29 mouse cellular contexts compared by ENCODE assay signal in genomic region chr8:107578541-107578940, GRCm38 (mm10). TPM values are rescaled to one million over a fixed set of nuclear protein-coding genes. Genes with fewer than 3 reads are reported as not detected.
DNase-seq lines count a peak whose midpoint lies in the region; ATAC-seq and TF ChIP-seq lines count a peak whose summit lies in the region.
"Had no signal": no experiment of that assay in that cellular context is flagged by ENCODE, and none has a peak within 500 bp of the region (broad histone marks: within the 10 kb centered on the region; RNA-seq: fewer than 3 reads in every experiment).

No protein-coding gene starts in this region.

- H3K9me3 ChIP-seq in forebrain, embryonic 11.5 days (ENCODE audit: control insufficient read depth, low read length) = no peaks in the 10 kb centered on the region
- H3K9me3 ChIP-seq in forebrain, embryonic 14.5 days (replicated peaks; ENCODE audit: control insufficient read depth, low read length) = no peaks in the 10 kb centered on the region
- H3K9me3 ChIP-seq in liver, embryonic 12.5 days (replicated peaks) = no peaks in the 10 kb centered on the region
- no peaks in the 10 kb centered on the region for H3K9me3 ChIP-seq in liver, postnatal 0 days (ENCODE audit: low read length)
- no peaks in the 10 kb centered on the region for H3K9me3 ChIP-seq in hindbrain, postnatal 0 days (ENCODE audit: low read length)
- H3K9me3 ChIP-seq: forebrain, embryonic 13.5 days; G1E; heart, embryonic 15.5 days; hindbrain, embryonic 12.5 days; limb, embryonic 10.5 days; limb, embryonic 15.5 days; lung, embryonic 15.5 days had no signal

- peaks cover 29% of the 10 kb centered on the region; the same call in 1 of the 2 replicates for H3K36me3 ChIP-seq in forebrain, embryonic 11.5 days (ENCODE audit: control insufficient read depth, insufficient read depth, low read length)
- H3K36me3 ChIP-seq in forebrain, embryonic 14.5 days (ENCODE audit: control insufficient read depth, insufficient read depth, low read length) = peaks cover 59% of the 10 kb centered on the region
- peaks cover 59% of the 10 kb centered on the region for H3K36me3 ChIP-seq in liver, embryonic 12.5 days
- peaks cover 40% of the 10 kb centered on the region for H3K36me3 ChIP-seq in liver, postnatal 0 days (replicated peaks; ENCODE audit: insufficient read depth, low read length)
- peaks cover 43% of the 10 kb centered on the region for H3K36me3 ChIP-seq in hindbrain, postnatal 0 days (ENCODE audit: insufficient read depth, low read length)

- 0 out of 2 replicates have a peak, but pooled peaks have one; percentile 9 for TF ChIP-seq POLR2A in cortical plate, adult 2 months (IDR thresholded peaks at IDR 0.05; ENCODE audit: extremely low read depth, insufficient read depth, low read length)

- H3K4me3 ChIP-seq in forebrain, embryonic 11.5 days (ENCODE audit: low read depth, low read length) = no peak overlapping the region
- H3K4me3 ChIP-seq in forebrain, embryonic 14.5 days (ENCODE audit: low read depth, low read length) = no peak overlapping the region
- H3K4me3 ChIP-seq in liver, embryonic 12.5 days = no peak overlapping the region
- H3K4me3 ChIP-seq in liver, postnatal 0 days (ENCODE audit: low read depth, low read length) = no peak overlapping the region
- no peak overlapping the region for H3K4me3 ChIP-seq in cortical plate, adult 2 months (ENCODE audit: insufficient read depth, low read length)
- H3K4me3 ChIP-seq in hindbrain, postnatal 0 days (ENCODE audit: low read length) = no peak overlapping the region
- H3K4me3 ChIP-seq: erythroblast, embryonic 14.5 days; forebrain, embryonic 13.5 days; gastrocnemius, adult 2 months; heart, embryonic 15.5 days; hindbrain, embryonic 12.5 days; limb, embryonic 10.5 days; limb, embryonic 15.5 days; lung, embryonic 15.5 days had no signal

- no peak for TF ChIP-seq CTCF in liver, postnatal 0 days (IDR thresholded peaks at IDR 0.05; ENCODE audit: low read depth)
- TF ChIP-seq CTCF in cortical plate, adult 2 months (IDR thresholded peaks at IDR 0.05; ENCODE audit: extremely low read depth, insufficient read depth, low read length) = no peak
- no peak for TF ChIP-seq CTCF in hindbrain, postnatal 0 days (IDR thresholded peaks at IDR 0.05; ENCODE audit: low read depth)

- H3K27ac ChIP-seq in forebrain, embryonic 11.5 days (ENCODE audit: low read depth, low read length) = no peak overlapping the region
- no peak overlapping the region for H3K27ac ChIP-seq in forebrain, embryonic 14.5 days (ENCODE audit: low read depth, low read length)
- peak overlapping the region; percentile 85 for H3K27ac ChIP-seq in liver, embryonic 12.5 days
- H3K27ac ChIP-seq in liver, postnatal 0 days (ENCODE audit: low read depth) = no peak overlapping the region
- no peak overlapping the region for H3K27ac ChIP-seq in cortical plate, adult 2 months (ENCODE audit: insufficient read depth, low read length)
- no peak overlapping the region for H3K27ac ChIP-seq in hindbrain, postnatal 0 days
- H3K27ac ChIP-seq: forebrain, embryonic 13.5 days; gastrocnemius, adult 2 months; heart, embryonic 15.5 days; hindbrain, embryonic 12.5 days; limb, embryonic 10.5 days; limb, embryonic 15.5 days; lung, embryonic 15.5 days; stomach, postnatal 0 days had no signal

- H3K9ac ChIP-seq in forebrain, embryonic 11.5 days (ENCODE audit: low read length) = no peak overlapping the region
- H3K9ac ChIP-seq in forebrain, embryonic 14.5 days (ENCODE audit: low read length) = no peak overlapping the region
- H3K9ac ChIP-seq in liver, embryonic 12.5 days = no peak overlapping the region
- H3K9ac ChIP-seq in liver, postnatal 0 days (replicated peaks) = no peak overlapping the region
- no peak overlapping the region for H3K9ac ChIP-seq in hindbrain, postnatal 0 days (replicated peaks; ENCODE audit: low read length)
- H3K9ac ChIP-seq: forebrain, embryonic 13.5 days; heart, embryonic 15.5 days; hindbrain, embryonic 12.5 days; limb, embryonic 15.5 days; lung, embryonic 15.5 days had no signal

- no peak for ATAC-seq in forebrain, embryonic 11.5 days (replicated peaks; ENCODE audit: low FRiP score)
- ATAC-seq in forebrain, embryonic 14.5 days = no peak
- no peak for ATAC-seq in liver, embryonic 12.5 days
- no peak for ATAC-seq in liver, postnatal 0 days
- ATAC-seq in megakaryocyte-erythroid progenitor cell, adult 5-6 weeks (replicated peaks; ENCODE audit: low FRiP score, low TSS enrichment, poor library complexity, severe bottlenecking) = 0 out of 2 replicates have a peak, but pooled peaks have one; percentile 3
- ATAC-seq in hindbrain, postnatal 0 days = no peak
- ATAC-seq: forebrain, embryonic 13.5 days; intestine, postnatal 0 days; midbrain, embryonic 16.5 days; Patski had no signal

- H3K4me1 ChIP-seq in forebrain, embryonic 11.5 days (replicated peaks; ENCODE audit: control insufficient read depth, insufficient read depth, low read length) = no peaks in the 10 kb centered on the region
- peaks cover 4% of the 10 kb centered on the region; the same call in 1 of the 2 replicates for H3K4me1 ChIP-seq in forebrain, embryonic 14.5 days (ENCODE audit: control insufficient read depth, insufficient read depth, low read length)
- H3K4me1 ChIP-seq in liver, embryonic 12.5 days = peaks cover 25% of the 10 kb centered on the region
- H3K4me1 ChIP-seq in liver, postnatal 0 days (ENCODE audit: insufficient read depth) = peaks cover 4% of the 10 kb centered on the region; the same call in 1 of the 2 replicates
- peaks cover 2% of the 10 kb centered on the region; the same call in 1 of the 2 replicates for H3K4me1 ChIP-seq in cortical plate, adult 2 months (ENCODE audit: control insufficient read depth, insufficient read depth, low read length)
- no peaks in the 10 kb centered on the region for H3K4me1 ChIP-seq in hindbrain, postnatal 0 days (ENCODE audit: insufficient read depth, low read length)

- H3K4me2 ChIP-seq in forebrain, embryonic 11.5 days (ENCODE audit: low read depth, low read length, severe bottlenecking) = no peak overlapping the region
- H3K4me2 ChIP-seq in forebrain, embryonic 14.5 days (ENCODE audit: low read length) = no peak overlapping the region
- H3K4me2 ChIP-seq in liver, embryonic 12.5 days = no peak overlapping the region
- no peak overlapping the region for H3K4me2 ChIP-seq in liver, postnatal 0 days (ENCODE audit: low read depth, low read length)
- H3K4me2 ChIP-seq in hindbrain, postnatal 0 days (ENCODE audit: low read depth, low read length) = no peak overlapping the region
- H3K4me2 ChIP-seq: forebrain, embryonic 13.5 days; heart, embryonic 15.5 days; hindbrain, embryonic 12.5 days; limb, embryonic 15.5 days; lung, embryonic 15.5 days; midbrain, embryonic 11.5 days had no signal

- WGBS in forebrain, embryonic 11.5 days = 90% methylated on average over 8 of the region's 8 CpGs
- WGBS in forebrain, embryonic 14.5 days = 89% methylated on average over 8 of the region's 8 CpGs
- WGBS in liver, embryonic 12.5 days (ENCODE audit: insufficient replicate concordance) = 68% methylated on average over 8 of the region's 8 CpGs
- WGBS in liver, postnatal 0 days (ENCODE audit: insufficient replicate concordance) = 71% methylated on average over 8 of the region's 8 CpGs
- 83% methylated on average over 8 of the region's 8 CpGs for WGBS in hindbrain, postnatal 0 days

- DNase-seq in forebrain, embryonic 11.5 days (ENCODE audit: low spot score) = peak; percentile 42
- no peak for DNase-seq in forebrain, embryonic 14.5 days (ENCODE audit: low spot score)
- no peak for DNase-seq in liver, postnatal 0 days
- DNase-seq in urinary bladder, postnatal 36 days (ENCODE audit: low spot score in 2 of 2) = no peak
- no peak for DNase-seq in hindbrain, postnatal 0 days (ENCODE audit: low spot score)
- DNase-seq: adrenal gland, postnatal 14 days; cerebellum, adult 18-20 months; cerebellum, postnatal 10 days; gastrocnemius, adult 2 months; kidney, postnatal 14 days; layer of hippocampus, adult 9-11 months; right cerebral cortex, postnatal 4 days; thymus, postnatal 14 days had no signal

- TF ChIP-seq EP300 in liver, postnatal 0 days (IDR thresholded peaks at IDR 0.05; ENCODE audit: low read depth) = no peak

- no peaks in the 10 kb centered on the region for H3K27me3 ChIP-seq in forebrain, embryonic 11.5 days (ENCODE audit: control insufficient read depth, insufficient read depth, low read length)
- no peaks in the 10 kb centered on the region for H3K27me3 ChIP-seq in forebrain, embryonic 14.5 days (replicated peaks; ENCODE audit: control insufficient read depth, insufficient read depth, low read length)
- no peaks in the 10 kb centered on the region for H3K27me3 ChIP-seq in liver, embryonic 12.5 days (replicated peaks)
- H3K27me3 ChIP-seq in liver, postnatal 0 days (ENCODE audit: insufficient read depth, low read length) = no peaks in the 10 kb centered on the region
- H3K27me3 ChIP-seq in hindbrain, postnatal 0 days (ENCODE audit: insufficient read depth, low read length) = no peaks in the 10 kb centered on the region
- H3K27me3 ChIP-seq: forebrain, embryonic 13.5 days; heart, embryonic 15.5 days; hindbrain, embryonic 12.5 days; limb, embryonic 15.5 days; lung, embryonic 15.5 days; Patski had no signal

RNA-seq across cellular contexts. Expression of gene Psmd7, which starts 9.7 kb away (rescaled TPM):
- polyA plus RNA-seq in forebrain, embryonic 11.5 days (2014; fragmentation: Nextera tagmentation; extraction: Ambion mirVana) = 298 and 300 TPM in 2 replicates
- 247 and 252 TPM in 2 replicates for polyA plus RNA-seq in forebrain, embryonic 14.5 days (2014; fragmentation: Nextera tagmentation; extraction: Ambion mirVana)
- polyA plus RNA-seq in liver, embryonic 12.5 days (2016; fragmentation: Nextera tagmentation; extraction: Ambion mirVana) = 248 and 257 TPM in 2 replicates
- 89.8 and 96.5 TPM in 2 replicates for polyA plus RNA-seq in liver, postnatal 0 days (2015; fragmentation: Nextera tagmentation; extraction: Ambion mirVana)
- polyA plus RNA-seq in cortical plate, adult 2 months (2012; rRNA removed) = 113 and 114 TPM in 2 replicates
- 258 and 283 TPM in 2 replicates for total RNA-seq in megakaryocyte-erythroid progenitor cell, adult 5-6 weeks (2014; fragmentation: Nextera tagmentation)
- total RNA-seq in megakaryocyte-erythroid progenitor cell, adult 5-6 weeks (2017) = 192 and 261 TPM in 2 replicates
- total RNA-seq in hindbrain, postnatal 0 days (2014; rRNA removed) = 21.7 and 34.4 TPM in 2 replicates
- polyA plus RNA-seq in hindbrain, postnatal 0 days (2015; fragmentation: Nextera tagmentation; extraction: Ambion mirVana) = 253 and 257 TPM in 2 replicates
